Mouse (Mus musculus): ENCODE results near the gene Gm7544.

GRCm38 (mm10) chr1:82987530-82988198 is 31.9 kb upstream of the Gm7544 start:
- TF ChIP-seq POLR2A (IDR thresholded peaks at IDR 0.05; ENCODE audit: borderline replicate concordance, control insufficient read depth, low read depth, low read length) (no peak), CTCF (IDR thresholded peaks at IDR 0.05; ENCODE audit: control insufficient read depth, insufficient read depth, low read length) (no peak)

Measured in bone marrow, adult 2 months (tissue).